Mouse (Mus musculus) brain, embryonic 14.5 days (tissue): ENCODE results near the gene Pknox2. TPM values are rescaled to one million over a fixed set of nuclear protein-coding genes. Genes with fewer than 3 reads are reported as not detected.
A peak's percentile ranks its signal among the peaks of the same experiment; 100 is the strongest.

Source experiments
- DNase-seq: peaks from one replicate; pipeline ENCODE4 v3.0.0-alpha.2; 2011; ENCODE audit warnings: low read depth
- CTCF ChIP-seq: fragments of 200-500 bp; IDR thresholded peaks from 2 replicates; pipeline ENCODE4 v1.5.1; 2012; ENCODE audit warnings: inconsistent platforms, mild to moderate bottlenecking, moderate library complexity, borderline replicate concordance; ENCODE audit not compliant: insufficient read depth, insufficient read length; ENCODE audit errors: extremely low read depth
- POLR2A ChIP-seq: fragments of 200-500 bp; IDR thresholded peaks from 2 replicates; pipeline ENCODE4 v1.6.1; 2012; ENCODE audit warnings: mild to moderate bottlenecking, inconsistent platforms, borderline replicate concordance; ENCODE audit not compliant: poor library complexity, insufficient read depth, insufficient read length, severe bottlenecking; ENCODE audit errors: extremely low read depth
- polyA plus RNA-seq: library from polyadenylated mRNA; depleted of rRNA; stranded (reverse); fragments of >200 nt; gene quantifications from 2 replicates; pipeline ENCODE4 v1.2.3, GENCODE M21; 2012

Pknox2 gene
- polyA plus RNA-seq, 1 experiment, result 38.3 TPM

- no peak for DNase-seq
- TF ChIP-seq CTCF, result no peak
- TF ChIP-seq POLR2A, result no peak
Measured at GRCm38 (mm10) chr9:37116632-37117413, 30.4 kb downstream of the Pknox2 start.

GRCm38 (mm10) chr9:37115820-37116219 lies 31.4 kb downstream of the Pknox2 start:
- no peak for TF ChIP-seq POLR2A
- TF ChIP-seq CTCF, result no peak
- DNase-seq, result no peak

GRCm38 (mm10) chr9:37114286-37115267 lies 32.6 kb downstream of the Pknox2 start:
- peak; percentile 94 for DNase-seq
- TF ChIP-seq POLR2A, result no peak
- peak; percentile 5; the same call in 1 of the 2 replicates for TF ChIP-seq CTCF

GRCm38 (mm10) chr9:37107546-37107945 lies 39.7 kb downstream of the Pknox2 start:
- TF ChIP-seq CTCF (no peak), POLR2A (no peak)
- DNase-seq, result no peak

GRCm38 (mm10) chr9:37106808-37107207 lies 40.4 kb downstream of the Pknox2 start:
- no peak for DNase-seq
- TF ChIP-seq CTCF (no peak), POLR2A (no peak)

- TF ChIP-seq POLR2A (no peak), CTCF (no peak)
- DNase-seq, result no peak
Measured at GRCm38 (mm10) chr9:37104249-37104648, 43.0 kb downstream of the Pknox2 start.

GRCm38 (mm10) chr9:37103778-37104177 lies 43.4 kb downstream of the Pknox2 start:
- no peak for TF ChIP-seq POLR2A
- TF ChIP-seq CTCF, result no peak
- peak; percentile 17 for DNase-seq

- TF ChIP-seq POLR2A (no peak), CTCF (no peak)
- DNase-seq, result peak; percentile 22
Measured at GRCm38 (mm10) chr9:37101059-37101940, 45.9 kb downstream of the Pknox2 start.

- TF ChIP-seq POLR2A (no peak), CTCF (no peak)
- DNase-seq, result no peak
Measured at GRCm38 (mm10) chr9:37099595-37099994, 47.6 kb downstream of the Pknox2 start.

GRCm38 (mm10) chr9:37098600-37098999 lies 48.6 kb downstream of the Pknox2 start:
- peak; percentile 42 for DNase-seq
- TF ChIP-seq CTCF, result no peak
- TF ChIP-seq POLR2A, result no peak

GRCm38 (mm10) chr9:37094230-37094990 lies 52.8 kb downstream of the Pknox2 start:
- DNase-seq, result no peak
- no peak for TF ChIP-seq POLR2A
- no peak for TF ChIP-seq CTCF
